Mouse (Mus musculus) E14TG2a.4 (cell line): ENCODE measurements around the gene Fbxo36.

Source experiments
- H3K27me3 ChIP-seq: 2 replicates; pipeline ENCODE4 v1.6.1; 2014; ENCODE audit warnings: low read length, control low read depth; ENCODE audit not compliant: insufficient read depth
- H3K36me3 ChIP-seq: 2 replicates; pipeline ENCODE4 v1.6.1; 2014; ENCODE audit warnings: low read length, control low read depth; ENCODE audit not compliant: insufficient read depth
- H3K4me1 ChIP-seq: replicated peaks from 2 replicates; pipeline ENCODE4 v1.6.1; 2014; ENCODE audit warnings: low read depth, low read length, control low read depth
- H3K4me3 ChIP-seq: replicated peaks from 2 replicates; pipeline ENCODE4 v1.5.1; 2014; ENCODE audit warnings: mild to moderate bottlenecking, low read length
- H3K9me3 ChIP-seq: 2 replicates; pipeline ENCODE4 v1.6.1; 2014; ENCODE audit warnings: low read length, control low read depth
- CTCF ChIP-seq: conservative IDR thresholded peaks from 2 replicates; pipeline ENCODE4 v1.5.1; 2014; ENCODE audit warnings: low read length
- NANOG ChIP-seq: IDR thresholded peaks from 2 replicates; pipeline ENCODE4 v1.6.1; 2014; ENCODE audit warnings: borderline replicate concordance, low read length, mixed read lengths
- POU5F1 ChIP-seq: IDR thresholded peaks from 2 replicates; pipeline ENCODE4 v1.6.1; 2014; ENCODE audit warnings: low read length, borderline replicate concordance

Fbxo36 gene

DNA sequence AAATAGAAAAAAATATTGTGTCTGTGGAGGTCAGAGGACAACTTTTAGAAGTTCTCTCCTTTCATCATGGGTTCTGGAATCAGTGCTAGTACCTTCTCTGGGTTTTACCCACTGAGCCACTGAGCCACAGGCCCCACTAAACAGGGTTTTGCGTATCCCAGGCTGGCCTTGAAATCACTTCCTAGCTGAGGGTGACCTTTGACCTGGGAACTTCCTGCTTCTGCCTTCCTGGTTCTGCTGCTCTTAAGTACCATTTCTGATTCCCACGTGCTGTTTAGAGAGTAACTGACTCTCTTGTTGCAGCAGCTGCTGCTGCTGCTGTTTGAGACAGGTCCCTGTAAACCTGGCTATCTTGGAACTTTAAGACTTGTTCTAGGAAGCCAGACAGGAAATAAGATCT lies 25.0 kb downstream of the Fbxo36 start:
- no peaks in the 10 kb centered on the region for H3K9me3 ChIP-seq
- TF ChIP-seq CTCF: no peak
- no peak for TF ChIP-seq NANOG
- no peak for TF ChIP-seq POU5F1
- H3K27me3 ChIP-seq: no peaks in the 10 kb centered on the region
- no peaks in the 10 kb centered on the region for H3K36me3 ChIP-seq
- H3K4me1 ChIP-seq: peaks cover 93% of the 10 kb centered on the region
- H3K4me3 ChIP-seq: no peak overlapping the region

DNA sequence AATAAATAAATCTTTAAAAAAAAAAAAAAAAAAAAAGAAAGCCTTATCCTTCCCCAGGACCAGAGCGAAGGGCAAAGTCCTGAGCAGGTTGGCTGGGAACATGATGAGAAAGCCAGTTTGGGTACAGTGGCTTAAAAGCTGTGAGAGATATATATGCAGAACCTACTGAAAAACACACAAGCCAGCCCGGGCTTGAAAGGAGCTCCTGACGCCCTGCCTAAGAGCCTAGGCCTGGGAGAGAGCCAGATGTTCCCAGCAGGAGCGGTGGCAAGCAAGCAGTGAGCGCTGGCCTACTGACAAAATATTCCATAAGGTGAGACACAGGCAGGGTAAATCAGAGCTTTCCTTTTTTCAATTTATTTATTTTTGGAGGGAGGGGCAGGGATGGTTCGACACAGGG lies 26.6 kb downstream of the Fbxo36 start:
- no peak for TF ChIP-seq NANOG
- TF ChIP-seq CTCF: no peak
- no peak for TF ChIP-seq POU5F1
- Histone ChIP-seq H3K4me3 (0 out of 2 replicates have a peak overlapping the region, but pooled peaks have one; percentile 11), H3K9me3 (no peaks in the 10 kb centered on the region), H3K36me3 (no peaks in the 10 kb centered on the region), H3K27me3 (no peaks in the 10 kb centered on the region), H3K4me1 (peaks cover 95% of the 10 kb centered on the region)

DNA sequence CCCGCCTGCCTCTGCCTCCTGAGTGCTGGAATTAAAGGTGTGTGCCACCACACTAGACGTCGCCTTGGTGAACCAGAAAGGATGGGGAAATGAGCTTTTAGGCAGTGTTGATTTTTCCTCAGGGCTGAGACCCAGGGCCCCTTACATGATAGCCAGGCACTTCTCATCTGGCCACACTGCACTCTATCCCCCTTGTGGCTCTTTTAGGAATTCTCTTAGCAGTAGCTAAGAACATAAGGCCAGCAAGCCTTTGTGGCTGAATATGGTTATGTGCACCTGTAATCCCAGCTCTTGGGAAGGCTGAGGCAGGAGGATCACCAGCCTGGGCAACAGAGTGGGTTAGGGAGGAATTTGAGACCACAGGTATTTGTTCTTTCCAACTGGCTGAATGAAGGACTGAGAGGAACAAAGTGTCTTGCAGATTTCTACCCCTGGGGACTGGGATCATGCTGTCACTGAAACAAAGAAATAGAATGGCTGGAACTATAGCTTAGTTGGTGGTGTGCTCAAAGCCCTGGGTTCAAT lies 27.1 kb downstream of the Fbxo36 start:
- H3K9me3 ChIP-seq: no peaks in the 10 kb centered on the region
- peaks cover 95% of the 10 kb centered on the region for H3K4me1 ChIP-seq
- H3K4me3 ChIP-seq: peak overlapping the region; percentile 11; the same call in 1 of the 2 replicates
- TF ChIP-seq CTCF (peak; percentile 40), NANOG (peak; percentile 80; the same call in 1 of the 2 replicates), POU5F1 (no peak)
- H3K27me3 ChIP-seq: no peaks in the 10 kb centered on the region
- H3K36me3 ChIP-seq: no peaks in the 10 kb centered on the region

GRCm38 (mm10) chr1:84868311-84868710 lies 28.7 kb downstream of the Fbxo36 start:
- no peak for TF ChIP-seq CTCF
- TF ChIP-seq NANOG: no peak
- Histone ChIP-seq H3K27me3 (no peaks in the 10 kb centered on the region), H3K4me3 (peak overlapping the region; percentile 72; the same call in 1 of the 2 replicates), H3K4me1 (peaks cover 95% of the 10 kb centered on the region), H3K36me3 (no peaks in the 10 kb centered on the region), H3K9me3 (no peaks in the 10 kb centered on the region)

DNA sequence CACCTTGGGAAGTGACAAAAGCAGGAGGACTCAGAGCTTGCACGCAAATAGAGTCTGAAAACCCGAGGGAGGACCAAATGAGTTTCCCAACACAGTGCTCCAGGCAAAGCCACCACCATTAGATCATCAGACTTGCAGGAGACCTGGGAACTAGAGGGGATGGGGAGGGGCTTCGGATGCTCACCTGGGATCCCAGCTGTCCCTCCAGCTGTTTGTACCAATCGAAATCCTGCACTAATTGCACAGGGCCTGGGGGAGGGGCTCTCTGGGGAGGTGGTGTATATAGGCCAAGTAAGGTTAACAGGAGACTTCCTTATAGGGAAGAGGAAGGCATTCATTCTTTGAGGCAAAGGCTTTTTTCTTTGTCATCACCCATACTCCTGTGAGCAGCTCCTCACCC lies 29.2 kb downstream of the Fbxo36 start:
- H3K36me3 ChIP-seq: no peaks in the 10 kb centered on the region
- no peaks in the 10 kb centered on the region for H3K27me3 ChIP-seq

GRCm38 (mm10) chr1:84869498-84869897 lies 29.9 kb downstream of the Fbxo36 start:
- Histone ChIP-seq H3K36me3 (no peaks in the 10 kb centered on the region), H3K4me1 (peaks cover 95% of the 10 kb centered on the region), H3K27me3 (no peaks in the 10 kb centered on the region), H3K4me3 (peak overlapping the region; percentile 72), H3K9me3 (no peaks in the 10 kb centered on the region)
- TF ChIP-seq POU5F1 (no peak), NANOG (no peak), CTCF (0 out of 2 replicates have a peak, but pooled peaks have one; percentile 8)

More for the DNA sequence above, 29.2 kb downstream of the Fbxo36 start:
- TF ChIP-seq NANOG (no peak), POU5F1 (no peak), CTCF (no peak)
- Histone ChIP-seq H3K4me3 (peak overlapping the region; percentile 72), H3K4me1 (peaks cover 95% of the 10 kb centered on the region), H3K9me3 (no peaks in the 10 kb centered on the region)

GRCm38 (mm10) chr1:84871131-84871530 lies 31.5 kb downstream of the Fbxo36 start:
- Histone ChIP-seq H3K36me3 (no peaks in the 10 kb centered on the region), H3K27me3 (no peaks in the 10 kb centered on the region), H3K4me1 (peaks cover 94% of the 10 kb centered on the region), H3K4me3 (peak overlapping the region; percentile 7), H3K9me3 (no peaks in the 10 kb centered on the region)
- TF ChIP-seq NANOG: no peak
- no peak for TF ChIP-seq CTCF
- TF ChIP-seq POU5F1: no peak

GRCm38 (mm10) chr1:84872105-84872504 lies 32.5 kb downstream of the Fbxo36 start:
- Histone ChIP-seq H3K4me3 (peak overlapping the region; percentile 32), H3K36me3 (no peaks in the 10 kb centered on the region), H3K27me3 (no peaks in the 10 kb centered on the region), H3K9me3 (no peaks in the 10 kb centered on the region), H3K4me1 (peaks cover 84% of the 10 kb centered on the region)
- TF ChIP-seq POU5F1 (no peak), NANOG (peak; percentile 79; the same call in 1 of the 2 replicates)

DNA sequence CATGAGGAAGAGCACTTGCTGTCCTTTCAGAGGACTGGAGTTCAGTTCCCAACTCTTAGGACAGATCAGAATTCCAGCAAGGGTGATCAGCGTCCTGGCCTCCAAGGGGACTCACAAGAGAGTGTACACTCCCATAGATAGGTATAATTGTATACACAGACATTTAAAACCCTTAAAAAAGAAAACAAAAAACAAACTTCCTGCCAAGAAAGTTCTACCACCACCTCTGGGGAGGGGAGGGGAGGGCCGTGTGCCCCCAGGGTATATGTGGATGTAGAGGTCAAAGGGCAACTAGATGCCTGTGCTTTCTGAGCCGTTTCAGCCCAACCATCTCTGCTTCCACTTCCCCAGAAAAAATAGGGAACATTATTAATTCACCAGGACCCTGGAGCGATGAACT lies 33.3 kb downstream of the Fbxo36 start:
- Histone ChIP-seq H3K4me1 (peaks cover 77% of the 10 kb centered on the region), H3K4me3 (0 out of 2 replicates have a peak overlapping the region, but pooled peaks have one; percentile 26), H3K9me3 (no peaks in the 10 kb centered on the region), H3K36me3 (no peaks in the 10 kb centered on the region), H3K27me3 (no peaks in the 10 kb centered on the region)
- no peak for TF ChIP-seq CTCF
- TF ChIP-seq POU5F1: no peak
- no peak for TF ChIP-seq NANOG
